Mouse (Mus musculus): ENCODE measurements around the gene Gm28308. TPM values are rescaled to one million over a fixed set of nuclear protein-coding genes. Genes with fewer than 3 reads are reported as not detected.
A peak's percentile ranks its signal among the peaks of the same experiment; 100 is the strongest.

The Gm28308 gene
- polyA plus RNA-seq, 1 experiment from 2014 or later: not detected

DNA sequence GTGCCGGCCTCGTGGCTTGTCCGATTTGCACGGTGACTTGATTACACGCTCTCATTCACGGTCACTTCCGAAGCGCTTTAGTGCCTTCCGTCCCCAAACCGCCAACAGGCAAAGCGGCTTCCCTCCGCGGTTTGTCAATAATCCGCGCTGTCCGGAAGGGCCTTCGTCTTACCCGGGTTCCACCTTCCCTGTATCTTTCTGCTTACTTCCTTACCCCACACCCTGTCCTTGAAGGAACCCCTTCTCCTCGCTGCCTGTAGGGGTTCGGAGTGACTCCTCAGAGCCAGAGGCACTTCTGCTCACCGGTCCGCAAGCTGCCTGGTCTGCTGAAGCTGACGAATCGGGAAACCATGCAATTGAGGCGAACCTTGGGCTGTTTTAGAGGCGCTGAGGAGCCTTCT is 33.3 kb upstream of the Gm28308 start:
- 1% methylated on average over 26 of the region's 26 CpGs for WGBS (ENCODE audit: insufficient replicate concordance)
- Histone ChIP-seq H3K4me3 (ENCODE audit: low read depth, low read length) (no peak overlapping the region), H3K9ac (replicated peaks) (no peak overlapping the region), H3K4me1 (ENCODE audit: insufficient read depth) (peaks cover 8% of the 10 kb centered on the region; the same call in 1 of the 2 replicates), H3K27me3 (ENCODE audit: insufficient read depth, low read length) (peaks cover 99% of the 10 kb centered on the region), H3K9me3 (ENCODE audit: low read length) (no peaks in the 10 kb centered on the region), H3K27ac (ENCODE audit: low read depth) (no peak overlapping the region), H3K36me3 (replicated peaks; ENCODE audit: insufficient read depth, low read length) (no peaks in the 10 kb centered on the region), H3K4me2 (ENCODE audit: low read depth, low read length) (no peak overlapping the region)
- DNase-seq: no peak
- TF ChIP-seq EP300 (IDR thresholded peaks at IDR 0.05; ENCODE audit: low read depth): no peak
- no peak for TF ChIP-seq CTCF (IDR thresholded peaks at IDR 0.05; ENCODE audit: low read depth)
- ATAC-seq: no peak

GRCm38 (mm10) chr6:52245757-52246142 is 32.6 kb upstream of the Gm28308 start, which contains the start of gene Hoxa11:
Gene Hoxa11 (minus strand): TSS chr6:52245810.
- Histone ChIP-seq H3K27ac (ENCODE audit: low read depth) (no peak within 1 kb of the TSS), H3K27me3 (ENCODE audit: insufficient read depth, low read length) (peaks cover 99% of the 10 kb centered on the region), H3K4me3 (ENCODE audit: low read depth, low read length) (peak within 1 kb of the TSS; percentile 22), H3K9me3 (ENCODE audit: low read length) (no peaks in the 10 kb centered on the region), H3K9ac (replicated peaks) (no peak within 1 kb of the TSS), H3K4me2 (ENCODE audit: low read depth, low read length) (no peak within 1 kb of the TSS), H3K36me3 (replicated peaks; ENCODE audit: insufficient read depth, low read length) (no peaks in the 10 kb centered on the region), H3K4me1 (ENCODE audit: insufficient read depth) (peaks cover 8% of the 10 kb centered on the region; the same call in 1 of the 2 replicates)
- WGBS (ENCODE audit: insufficient replicate concordance): 5% methylated on average over 20 of the region's 20 CpGs
- TF ChIP-seq CTCF (IDR thresholded peaks at IDR 0.05; ENCODE audit: low read depth) (no peak), EP300 (IDR thresholded peaks at IDR 0.05; ENCODE audit: low read depth) (no peak)
- DNase-seq: no peak
- ATAC-seq: no peak

DNA sequence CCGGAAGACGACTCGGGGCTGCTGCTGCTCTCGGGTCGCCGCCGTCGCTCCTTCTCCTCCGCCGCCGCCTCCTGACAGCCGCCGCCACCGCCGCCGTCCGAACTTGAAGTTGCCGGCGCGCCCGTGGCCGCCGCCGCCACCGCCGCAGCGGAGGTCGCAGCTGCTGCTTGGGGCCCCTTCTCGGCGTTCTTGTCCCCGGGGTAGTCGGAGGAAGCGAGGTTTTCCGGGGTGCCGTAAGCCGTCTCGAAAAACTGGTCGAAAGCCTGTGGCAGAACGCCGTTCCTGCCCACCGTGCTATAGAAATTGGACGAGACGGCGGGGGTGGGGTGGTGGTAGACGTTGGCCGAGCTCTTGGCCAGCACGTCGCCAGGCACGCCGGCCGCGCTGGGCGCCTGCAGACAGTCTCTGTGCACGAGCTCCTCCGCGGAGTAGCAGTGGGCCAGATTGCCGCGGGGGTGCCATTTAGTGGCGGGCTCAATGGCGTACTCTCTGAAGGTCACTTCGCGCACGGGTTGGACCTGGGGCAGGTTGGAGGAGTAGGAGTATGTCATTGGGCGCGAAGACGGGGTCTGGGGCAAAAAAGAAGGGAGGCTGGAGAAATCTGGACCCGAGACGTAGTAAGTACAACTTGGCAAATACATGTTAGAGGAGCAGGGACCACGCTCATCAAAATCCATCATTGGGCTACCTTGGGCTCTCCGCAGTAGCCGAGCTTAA is 32.1 kb upstream of the Gm28308 start:
- DNase-seq: no peak
- ATAC-seq: no peak
- Histone ChIP-seq H3K27ac (ENCODE audit: low read depth) (no peak overlapping the region), H3K9me3 (ENCODE audit: low read length) (no peaks in the 10 kb centered on the region), H3K4me2 (ENCODE audit: low read depth, low read length) (no peak overlapping the region), H3K36me3 (replicated peaks; ENCODE audit: insufficient read depth, low read length) (no peaks in the 10 kb centered on the region), H3K9ac (replicated peaks) (no peak overlapping the region), H3K4me1 (ENCODE audit: insufficient read depth) (peaks cover 8% of the 10 kb centered on the region), H3K4me3 (ENCODE audit: low read depth, low read length) (peak overlapping the region; percentile 22), H3K27me3 (ENCODE audit: insufficient read depth, low read length) (peaks cover 100% of the 10 kb centered on the region)
- TF ChIP-seq EP300 (IDR thresholded peaks at IDR 0.05; ENCODE audit: low read depth) (no peak), CTCF (IDR thresholded peaks at IDR 0.05; ENCODE audit: low read depth) (no peak)
- under 1% methylated on average over 71 of the region's 71 CpGs for WGBS (ENCODE audit: insufficient replicate concordance)

DNA sequence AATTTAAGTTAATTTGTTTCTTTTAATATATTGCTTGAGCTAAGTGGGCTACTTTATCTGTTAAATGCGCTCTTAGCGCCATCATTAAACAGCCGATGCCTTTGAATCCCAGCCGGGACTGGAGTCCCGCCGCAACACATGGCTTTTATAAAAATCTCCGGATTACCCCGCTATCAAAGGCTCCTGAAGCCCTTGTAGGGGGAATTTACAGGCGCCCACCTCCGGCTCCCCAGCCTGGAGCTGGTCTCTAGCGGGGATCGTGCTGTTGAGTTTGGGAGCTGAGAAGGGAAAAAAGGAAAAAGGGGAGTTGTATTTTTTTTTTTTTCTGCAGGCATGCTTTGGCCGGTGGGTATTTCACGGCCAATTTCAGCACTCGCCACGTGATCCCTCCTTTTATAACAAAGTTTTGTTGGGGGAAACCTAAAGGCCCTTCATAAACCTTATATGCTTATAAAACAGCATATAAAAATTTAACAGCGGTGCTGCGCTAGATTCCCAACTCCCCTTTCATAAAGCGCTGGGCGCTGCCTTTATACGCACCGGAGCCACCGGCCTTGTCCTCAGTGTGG is 31.4 kb upstream of the Gm28308 start:
- DNase-seq: no peak
- no peak for TF ChIP-seq CTCF (IDR thresholded peaks at IDR 0.05; ENCODE audit: low read depth)
- 2% methylated on average over 23 of the region's 23 CpGs for WGBS (ENCODE audit: insufficient replicate concordance)

GRCm38 (mm10) chr6:52243681-52244121 is 30.6 kb upstream of the Gm28308 start:
- Histone ChIP-seq H3K9me3 (ENCODE audit: low read length) (no peaks in the 10 kb centered on the region), H3K36me3 (replicated peaks; ENCODE audit: insufficient read depth, low read length) (no peaks in the 10 kb centered on the region), H3K9ac (replicated peaks) (no peak overlapping the region), H3K4me3 (ENCODE audit: low read depth, low read length) (no peak overlapping the region), H3K27me3 (ENCODE audit: insufficient read depth, low read length) (peaks cover 100% of the 10 kb centered on the region), H3K4me2 (ENCODE audit: low read depth, low read length) (no peak overlapping the region), H3K4me1 (ENCODE audit: insufficient read depth) (peaks cover 8% of the 10 kb centered on the region), H3K27ac (ENCODE audit: low read depth) (no peak overlapping the region)
- no peak for TF ChIP-seq CTCF (IDR thresholded peaks at IDR 0.05; ENCODE audit: low read depth)
- TF ChIP-seq EP300 (IDR thresholded peaks at IDR 0.05; ENCODE audit: low read depth): no peak
- DNase-seq (no peak), ATAC-seq (no peak)
- 4% methylated on average over 12 of the region's 12 CpGs for WGBS (ENCODE audit: insufficient replicate concordance)

More for the DNA sequence above, 31.4 kb upstream of the Gm28308 start:
- Histone ChIP-seq H3K27me3 (ENCODE audit: insufficient read depth, low read length) (peaks cover 100% of the 10 kb centered on the region), H3K4me2 (ENCODE audit: low read depth, low read length) (no peak overlapping the region), H3K9me3 (ENCODE audit: low read length) (no peaks in the 10 kb centered on the region), H3K27ac (ENCODE audit: low read depth) (no peak overlapping the region), H3K36me3 (replicated peaks; ENCODE audit: insufficient read depth, low read length) (no peaks in the 10 kb centered on the region), H3K9ac (replicated peaks) (no peak overlapping the region), H3K4me1 (ENCODE audit: insufficient read depth) (peaks cover 8% of the 10 kb centered on the region), H3K4me3 (ENCODE audit: low read depth, low read length) (peak overlapping the region; percentile 22; the same call in 1 of the 2 replicates)
- ATAC-seq: no peak

DNA sequence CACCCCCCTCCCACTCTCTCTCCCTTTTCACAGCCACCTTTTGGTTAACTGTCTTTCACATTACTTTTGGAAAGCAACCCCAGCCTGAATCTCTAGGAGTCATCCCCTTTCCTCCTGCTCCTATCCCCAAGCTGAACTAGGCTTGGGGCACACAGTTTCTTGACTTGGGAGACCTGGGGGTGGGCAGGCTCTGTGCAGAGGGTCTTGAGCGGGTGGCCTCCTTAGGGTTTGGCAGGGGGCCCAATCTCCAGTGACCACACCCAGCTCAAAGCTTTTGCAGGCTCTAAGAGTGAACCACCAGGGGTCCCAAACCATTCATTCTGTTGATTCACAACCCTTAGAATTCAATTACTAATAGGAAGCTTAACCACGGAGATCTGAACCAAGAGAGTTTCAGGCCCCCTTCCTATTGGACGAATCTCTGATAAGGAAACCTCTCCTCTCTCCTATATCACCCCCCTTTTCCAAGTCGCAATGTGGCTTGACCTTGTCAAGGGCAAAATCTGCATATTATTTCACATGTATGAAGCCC is 29.7 kb upstream of the Gm28308 start:
- no peak for ATAC-seq
- WGBS (ENCODE audit: insufficient replicate concordance): 7% methylated on average over 4 of the region's 4 CpGs
- DNase-seq: no peak

More for the DNA sequence above, 29.7 kb upstream of the Gm28308 start:
- Histone ChIP-seq H3K9ac (replicated peaks) (no peak overlapping the region), H3K27me3 (ENCODE audit: insufficient read depth, low read length) (peaks cover 100% of the 10 kb centered on the region), H3K4me1 (ENCODE audit: insufficient read depth) (peaks cover 8% of the 10 kb centered on the region), H3K27ac (ENCODE audit: low read depth) (no peak overlapping the region), H3K9me3 (ENCODE audit: low read length) (no peaks in the 10 kb centered on the region), H3K4me3 (ENCODE audit: low read depth, low read length) (no peak overlapping the region), H3K36me3 (replicated peaks; ENCODE audit: insufficient read depth, low read length) (no peaks in the 10 kb centered on the region), H3K4me2 (ENCODE audit: low read depth, low read length) (no peak overlapping the region)
- TF ChIP-seq EP300 (IDR thresholded peaks at IDR 0.05; ENCODE audit: low read depth): no peak
- TF ChIP-seq CTCF (IDR thresholded peaks at IDR 0.05; ENCODE audit: low read depth): no peak
